ENCODE assay signal across 9 mouse cellular contexts in genomic region chr8:126807171-126807768, GRCm38 (mm10).
DNase-seq lines count a peak whose midpoint lies in the region; ATAC-seq and TF ChIP-seq lines count a peak whose summit lies in the region.
"Had no signal": no experiment of that assay in that cellular context is flagged by ENCODE, and none has a peak within 500 bp of the region (broad histone marks: within the 10 kb centered on the region; RNA-seq: fewer than 3 reads in every experiment).

No protein-coding gene starts in this region.

- no peak for TF ChIP-seq CTCF in cerebellum, adult 2 months (IDR thresholded peaks at IDR 0.05; ENCODE audit: borderline replicate concordance, insufficient read depth, low read depth, low read length)
- TF ChIP-seq CTCF in forebrain, postnatal 0 days (IDR thresholded peaks at IDR 0.05; ENCODE audit: low read depth) = no peak

- H3K4me2 ChIP-seq in forebrain, postnatal 0 days (ENCODE audit: low read depth) = no peak overlapping the region
- H3K4me2 ChIP-seq: midbrain, embryonic 13.5 days had no signal

- H3K4me1 ChIP-seq in cerebellum, adult 2 months (ENCODE audit: control insufficient read depth, insufficient read depth, low read length) = peaks cover 3% of the 10 kb centered on the region; the same call in 1 of the 2 replicates
- H3K4me1 ChIP-seq in forebrain, postnatal 0 days (ENCODE audit: insufficient read depth) = no peaks in the 10 kb centered on the region

- H3K27me3 ChIP-seq in cerebellum, adult 2 months (ENCODE audit: control insufficient read depth, insufficient read depth, low read length) = no peaks in the 10 kb centered on the region
- no peaks in the 10 kb centered on the region for H3K27me3 ChIP-seq in forebrain, postnatal 0 days (ENCODE audit: insufficient read depth, low read length)

- ATAC-seq in hematopoietic stem cell, adult 5-6 weeks (replicated peaks in 1 of 2; ENCODE audit: insufficient read depth in 1 of 2, low FRiP score in 2 of 2, low TSS enrichment in 1 of 2, low read depth in 1 of 2, poor library complexity in 2 of 2, severe bottlenecking in 2 of 2) = peak; percentile 3 to 55; a peak in 1 of 4 replicates
- peak; percentile 70 for ATAC-seq in megakaryocyte, adult 5-6 weeks (ENCODE audit: poor library complexity, severe bottlenecking)
- ATAC-seq in forebrain, postnatal 0 days = no peak
- ATAC-seq: midbrain, embryonic 13.5 days had no signal

- no peak overlapping the region for H3K9ac ChIP-seq in forebrain, postnatal 0 days
- H3K9ac ChIP-seq: midbrain, embryonic 13.5 days had no signal

- H3K36me3 ChIP-seq in forebrain, postnatal 0 days (ENCODE audit: insufficient read depth) = no peaks in the 10 kb centered on the region
- H3K36me3 ChIP-seq: midbrain, embryonic 13.5 days had no signal

- no peak overlapping the region for H3K27ac ChIP-seq in cerebellum, adult 2 months (ENCODE audit: insufficient read depth, low read length)
- no peak overlapping the region for H3K27ac ChIP-seq in forebrain, postnatal 0 days (ENCODE audit: low read depth, low read length)
- H3K27ac ChIP-seq: midbrain, embryonic 13.5 days had no signal

- no peak for TF ChIP-seq POLR2A in cerebellum, adult 2 months (IDR thresholded peaks at IDR 0.05; ENCODE audit: borderline replicate concordance, insufficient read depth, low read length)

- 68% methylated on average over 8 of the region's 8 CpGs for WGBS in cerebellum, adult 2 months
- 77% methylated on average over 8 of the region's 8 CpGs for WGBS in forebrain, postnatal 0 days

- no peaks in the 10 kb centered on the region for H3K9me3 ChIP-seq in forebrain, postnatal 0 days (ENCODE audit: low read length)
- H3K9me3 ChIP-seq: midbrain, embryonic 13.5 days had no signal

- H3K4me3 ChIP-seq in cerebellum, adult 2 months (replicated peaks; ENCODE audit: insufficient read depth, low read depth, low read length) = no peak overlapping the region
- H3K4me3 ChIP-seq in forebrain, postnatal 0 days (ENCODE audit: low read depth, low read length) = no peak overlapping the region
- H3K4me3 ChIP-seq: midbrain, embryonic 13.5 days had no signal

- DNase-seq in adrenal gland, adult 2 months = peak; percentile 80
- DNase-seq in adrenal gland, adult 18-20 months (ENCODE audit: low spot score in 2 of 2) = no peak
- DNase-seq in gastrocnemius, postnatal 25 days = peak; percentile 84
- DNase-seq in ovary, postnatal 14 days (ENCODE audit: low spot score) = no peak
- DNase-seq in cerebellum, adult 2 months = no peak
- DNase-seq in forebrain, postnatal 0 days = no peak

Comparison
In these comparisons a context has a peak if more than half of its experiments do, and no peak if none do; other contexts are left out.
1. DNase-seq: peak in adrenal gland, adult 2 months (single experiment) and gastrocnemius, postnatal 25 days (single experiment); none in adrenal gland, adult 18-20 months (0 of 2), ovary, postnatal 14 days (single experiment), cerebellum, adult 2 months (0 of 2) and forebrain, postnatal 0 days (single experiment).